21 mouse cellular contexts compared by ENCODE assay signal in the genomic region with DNA sequence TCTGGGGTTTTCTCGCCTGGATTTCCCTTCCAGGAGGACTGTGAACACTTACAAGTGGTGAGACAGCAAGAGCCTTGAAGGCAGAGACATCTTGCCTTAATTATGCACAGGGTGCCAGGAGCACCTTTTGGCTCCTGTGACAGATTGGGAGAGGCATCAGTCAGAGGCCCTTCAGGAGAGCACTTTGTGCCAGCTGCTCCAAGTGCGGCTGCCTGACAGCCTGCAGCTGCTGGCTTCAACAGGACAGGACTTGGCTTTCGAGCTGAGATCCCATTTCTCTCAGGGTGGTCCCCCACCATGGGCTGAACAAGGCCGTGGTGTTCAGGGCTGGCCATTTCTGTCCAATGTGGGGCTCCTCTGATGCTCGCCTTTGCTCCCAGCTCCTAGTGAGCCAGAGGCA.
DNase-seq lines count a peak whose midpoint lies in the region; ATAC-seq lines count a peak whose summit lies in the region.
"Had no signal": no experiment of that assay in that cellular context is flagged by ENCODE, and none has a peak within 500 bp of the region (broad histone marks: within the 10 kb centered on the region; RNA-seq: fewer than 3 reads in every experiment).

No protein-coding gene starts in this region.

- WGBS in forebrain, embryonic 15.5 days, result 43% methylated on average over 5 of the region's 5 CpGs
- WGBS in forebrain, embryonic 10.5 days, result 72% methylated on average over 5 of the region's 5 CpGs
- 62% methylated on average over 5 of the region's 5 CpGs for WGBS in neural tube, embryonic 13.5 days
- 56% methylated on average over 5 of the region's 5 CpGs for WGBS in neural tube, embryonic 15.5 days

- no peaks in the 10 kb centered on the region for H3K27me3 ChIP-seq in forebrain, embryonic 15.5 days
- H3K27me3 ChIP-seq in forebrain, embryonic 10.5 days (ENCODE audit: poor library complexity, severe bottlenecking), result peaks cover 94% of the 10 kb centered on the region
- peaks cover 11% of the 10 kb centered on the region for H3K27me3 ChIP-seq in neural tube, embryonic 13.5 days
- 0 out of 2 replicates have a peak, but pooled peaks cover 5% of the 10 kb centered on the region for H3K27me3 ChIP-seq in neural tube, embryonic 15.5 days (replicated peaks)

- H3K4me1 ChIP-seq in forebrain, embryonic 15.5 days, result peaks cover 43% of the 10 kb centered on the region
- H3K4me1 ChIP-seq in forebrain, embryonic 10.5 days, result peaks cover 15% of the 10 kb centered on the region
- peaks cover 35% of the 10 kb centered on the region for H3K4me1 ChIP-seq in neural tube, embryonic 13.5 days (replicated peaks)
- H3K4me1 ChIP-seq in neural tube, embryonic 15.5 days, result peaks cover 26% of the 10 kb centered on the region
- H3K4me1 ChIP-seq: intestine, embryonic 15.5 days had no signal

- H3K27ac ChIP-seq in forebrain, embryonic 15.5 days (replicated peaks), result no peak overlapping the region
- no peak overlapping the region for H3K27ac ChIP-seq in forebrain, embryonic 10.5 days
- H3K27ac ChIP-seq in neural tube, embryonic 13.5 days (replicated peaks), result peak overlapping the region; percentile 23; the same call in 1 of the 2 replicates
- no peak overlapping the region for H3K27ac ChIP-seq in neural tube, embryonic 15.5 days (replicated peaks)
- H3K27ac ChIP-seq: heart, embryonic 13.5 days; intestine, embryonic 15.5 days; kidney, embryonic 15.5 days; stomach, postnatal 0 days had no signal

- no peaks in the 10 kb centered on the region for H3K36me3 ChIP-seq in forebrain, embryonic 15.5 days
- no peaks in the 10 kb centered on the region for H3K36me3 ChIP-seq in forebrain, embryonic 10.5 days (replicated peaks)
- no peaks in the 10 kb centered on the region for H3K36me3 ChIP-seq in neural tube, embryonic 13.5 days
- no peaks in the 10 kb centered on the region for H3K36me3 ChIP-seq in neural tube, embryonic 15.5 days
- H3K36me3 ChIP-seq: heart, embryonic 13.5 days; intestine, embryonic 15.5 days; kidney, embryonic 15.5 days had no signal

- ATAC-seq in forebrain, embryonic 15.5 days (replicated peaks), result peak; percentile 55; the same call in 1 of the 2 replicates
- ATAC-seq in neural tube, embryonic 13.5 days (ENCODE audit: low read depth), result no peak
- ATAC-seq in neural tube, embryonic 15.5 days (ENCODE audit: low FRiP score), result no peak
- ATAC-seq: intestine, embryonic 15.5 days; Patski had no signal

- no peaks in the 10 kb centered on the region for H3K9me3 ChIP-seq in forebrain, embryonic 15.5 days
- no peaks in the 10 kb centered on the region for H3K9me3 ChIP-seq in forebrain, embryonic 10.5 days
- no peaks in the 10 kb centered on the region for H3K9me3 ChIP-seq in neural tube, embryonic 13.5 days
- no peaks in the 10 kb centered on the region for H3K9me3 ChIP-seq in neural tube, embryonic 15.5 days (replicated peaks)
- H3K9me3 ChIP-seq: heart, embryonic 13.5 days; intestine, embryonic 15.5 days; kidney, embryonic 15.5 days had no signal

- no peak overlapping the region for H3K9ac ChIP-seq in forebrain, embryonic 15.5 days (replicated peaks)
- no peak overlapping the region for H3K9ac ChIP-seq in neural tube, embryonic 13.5 days
- H3K9ac ChIP-seq in neural tube, embryonic 15.5 days (replicated peaks), result no peak overlapping the region
- H3K9ac ChIP-seq: heart, embryonic 13.5 days; intestine, embryonic 15.5 days; kidney, embryonic 15.5 days had no signal

- DNase-seq in forebrain, embryonic 10.5 days (ENCODE audit: extremely low spot score, low spot score), result no peak
- DNase-seq in kidney, postnatal 10 days, result peak; percentile 14
- no peak for DNase-seq in kidney, adult 9 months
- DNase-seq in thymus, postnatal 14 days, result no peak
- DNase-seq: adrenal gland, adult 8-10 months; cerebellum, adult 11 months; cerebellum, postnatal 10 days; gastrocnemius, postnatal 10 days; heart, adult 18-20 months; lung, adult 2 months; right cerebral cortex, adult 18-20 months had no signal

- H3K4me2 ChIP-seq in forebrain, embryonic 15.5 days (replicated peaks), result no peak overlapping the region
- H3K4me2 ChIP-seq in neural tube, embryonic 13.5 days, result no peak overlapping the region
- H3K4me2 ChIP-seq in neural tube, embryonic 15.5 days, result no peak overlapping the region
- H3K4me2 ChIP-seq: heart, embryonic 13.5 days; intestine, embryonic 15.5 days; kidney, embryonic 15.5 days; liver, embryonic 11.5 days had no signal

- no peak overlapping the region for H3K4me3 ChIP-seq in forebrain, embryonic 15.5 days
- no peak overlapping the region for H3K4me3 ChIP-seq in forebrain, embryonic 10.5 days
- H3K4me3 ChIP-seq in neural tube, embryonic 13.5 days, result no peak overlapping the region
- no peak overlapping the region for H3K4me3 ChIP-seq in neural tube, embryonic 15.5 days (replicated peaks)
- H3K4me3 ChIP-seq: erythroblast, embryonic 14.5 days; heart, embryonic 13.5 days; intestine, embryonic 15.5 days; kidney, embryonic 15.5 days had no signal
